Mouse (Mus musculus) brain, embryonic 14.5 days (tissue): ENCODE measurements around the gene Depdc5.

Experiments
- CTCF ChIP-seq: fragments of 200-500 bp; IDR thresholded peaks from 2 replicates; pipeline ENCODE4 v1.5.1; 2012; ENCODE audit warnings: inconsistent platforms, mild to moderate bottlenecking, moderate library complexity, borderline replicate concordance; ENCODE audit not compliant: insufficient read depth, insufficient read length; ENCODE audit errors: extremely low read depth
- POLR2A ChIP-seq: fragments of 200-500 bp; IDR thresholded peaks from 2 replicates; pipeline ENCODE4 v1.6.1; 2012; ENCODE audit warnings: mild to moderate bottlenecking, inconsistent platforms, borderline replicate concordance; ENCODE audit not compliant: poor library complexity, insufficient read depth, insufficient read length, severe bottlenecking; ENCODE audit errors: extremely low read depth

GRCm38 (mm10) chr5:33034916-33035315 lies 171.4 kb downstream of the Depdc5 start:
- TF ChIP-seq CTCF (no peak), POLR2A (no peak)
